ENCODE assay signal across 15 mouse cellular contexts in the genomic region with DNA sequence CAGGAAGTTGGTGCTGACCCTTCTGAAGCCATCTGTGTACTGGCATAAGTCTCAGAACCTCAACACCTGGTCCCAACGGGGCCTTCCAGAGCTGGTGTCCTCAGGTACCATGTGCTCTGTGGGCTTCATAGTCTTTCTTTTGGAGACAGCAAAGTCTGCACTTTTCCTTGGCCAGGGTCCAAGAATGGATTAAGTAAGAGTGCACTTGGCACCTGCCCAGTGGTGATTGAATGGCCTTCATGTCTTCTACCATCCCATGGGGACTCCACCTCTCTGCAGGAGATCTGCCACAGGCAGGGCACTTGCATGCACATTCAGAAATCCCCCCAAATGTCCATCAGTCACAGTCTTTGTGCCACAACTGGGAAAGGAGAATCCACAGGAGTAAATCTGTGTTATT.
DNase-seq lines count a peak whose midpoint lies in the region; ATAC-seq and TF ChIP-seq lines count a peak whose summit lies in the region.
"Had no signal": no experiment of that assay in that cellular context is flagged by ENCODE, and none has a peak within 500 bp of the region (broad histone marks: within the 10 kb centered on the region; RNA-seq: fewer than 3 reads in every experiment).

No protein-coding gene starts in this region.

- no peak for TF ChIP-seq POLR2A in lung, adult 2 months (IDR thresholded peaks at IDR 0.05; ENCODE audit: borderline replicate concordance, extremely low read depth, low read depth, low read length)

- H3K4me2 ChIP-seq in forebrain, embryonic 13.5 days, result no peak overlapping the region
- H3K4me2 ChIP-seq: hindbrain, embryonic 12.5 days; midbrain, embryonic 13.5 days had no signal

- no peak overlapping the region for H3K9ac ChIP-seq in forebrain, embryonic 13.5 days
- H3K9ac ChIP-seq: hindbrain, embryonic 12.5 days; midbrain, embryonic 13.5 days had no signal

- no peaks in the 10 kb centered on the region for H3K36me3 ChIP-seq in forebrain, embryonic 10.5 days (replicated peaks)
- no peaks in the 10 kb centered on the region for H3K36me3 ChIP-seq in forebrain, embryonic 13.5 days (ENCODE audit: poor library complexity, severe bottlenecking)
- H3K36me3 ChIP-seq: hindbrain, embryonic 12.5 days; midbrain, embryonic 13.5 days had no signal

- no peak for ATAC-seq in forebrain, embryonic 13.5 days
- no peak for ATAC-seq in erythroblast, adult 5-6 weeks (replicated peaks; ENCODE audit: low FRiP score, poor library complexity, severe bottlenecking)
- ATAC-seq: Patski had no signal

- peak overlapping the region; percentile 37; the same call in 1 of the 2 replicates for H3K27ac ChIP-seq in forebrain, embryonic 10.5 days
- H3K27ac ChIP-seq in forebrain, embryonic 13.5 days, result no peak overlapping the region
- H3K27ac ChIP-seq: hindbrain, embryonic 12.5 days had no signal

- peaks cover 40% of the 10 kb centered on the region for H3K4me1 ChIP-seq in forebrain, embryonic 10.5 days
- H3K4me1 ChIP-seq in forebrain, embryonic 13.5 days, result peaks cover 21% of the 10 kb centered on the region
- H3K4me1 ChIP-seq in lung, adult 2 months (ENCODE audit: control insufficient read depth, insufficient read depth, low read length), result peaks cover 4% of the 10 kb centered on the region

- no peak for TF ChIP-seq CTCF in lung, adult 2 months (IDR thresholded peaks at IDR 0.05; ENCODE audit: insufficient read depth, low read length)

- WGBS in forebrain, embryonic 10.5 days, result 87% methylated on average over 1 of the region's 1 CpGs
- WGBS in forebrain, embryonic 13.5 days, result 69% methylated on average over 1 of the region's 1 CpGs
- WGBS in lung, adult 2 months, result 46% methylated on average over 1 of the region's 1 CpGs

- no peaks in the 10 kb centered on the region for H3K9me3 ChIP-seq in forebrain, embryonic 10.5 days
- H3K9me3 ChIP-seq in forebrain, embryonic 13.5 days (replicated peaks), result no peaks in the 10 kb centered on the region
- H3K9me3 ChIP-seq: hindbrain, embryonic 12.5 days; midbrain, embryonic 13.5 days had no signal

- no peak overlapping the region for H3K4me3 ChIP-seq in forebrain, embryonic 10.5 days
- H3K4me3 ChIP-seq in forebrain, embryonic 13.5 days, result no peak overlapping the region
- H3K4me3 ChIP-seq in lung, adult 2 months (replicated peaks; ENCODE audit: extremely low read depth, low read depth, low read length), result no peak overlapping the region
- H3K4me3 ChIP-seq: erythroblast, embryonic 14.5 days; hindbrain, embryonic 12.5 days; midbrain, embryonic 13.5 days had no signal

- no peak for DNase-seq in forebrain, embryonic 10.5 days (ENCODE audit: extremely low spot score, low spot score)
- DNase-seq in lung, adult 18-20 months, result peak; percentile 48 to 60
- no peak for DNase-seq in lung, adult 2 months
- peak; percentile 54 for DNase-seq in adrenal gland, postnatal 25 days
- DNase-seq in lung, postnatal 14 days, result peak; percentile 34
- no peak for DNase-seq in cerebellum, adult 8-10 months
- DNase-seq: cerebellum, adult 9-11 months; layer of hippocampus, adult 9-11 months; thymus, postnatal 36 days had no signal

- no peaks in the 10 kb centered on the region for H3K27me3 ChIP-seq in forebrain, embryonic 10.5 days (ENCODE audit: poor library complexity, severe bottlenecking)
- H3K27me3 ChIP-seq in forebrain, embryonic 13.5 days, result no peaks in the 10 kb centered on the region
- H3K27me3 ChIP-seq: hindbrain, embryonic 12.5 days; midbrain, embryonic 13.5 days; Patski had no signal

Comparison
In these comparisons a context has a peak if more than half of its experiments do, and no peak if none do; other contexts are left out.
1. DNase-seq: peak in lung, adult 18-20 months (2 of 2), adrenal gland, postnatal 25 days (single experiment) and lung, postnatal 14 days (single experiment); none in forebrain, embryonic 10.5 days (single experiment), lung, adult 2 months (single experiment) and cerebellum, adult 8-10 months (single experiment).